Mouse (Mus musculus) right cerebral cortex, postnatal 36 days (tissue): ENCODE measurements around the gene Shq1.
A peak's percentile ranks its signal among the peaks of the same experiment; 100 is the strongest.

Experiments
- DNase-seq, 2 experiments: peaks; one replicate each; pipeline ENCODE4 v3.0.0; 2022; ENCODE audit warnings: low spot score in 2 of 2, mixed read lengths in 1 of 2

Gene Shq1

GRCm38 (mm10) chr6:100601634-100602033 is 69.3 kb downstream of the Shq1 start:
- no peak for DNase-seq

GRCm38 (mm10) chr6:100593857-100594256 is 77.1 kb downstream of the Shq1 start:
- no peak for DNase-seq

DNA sequence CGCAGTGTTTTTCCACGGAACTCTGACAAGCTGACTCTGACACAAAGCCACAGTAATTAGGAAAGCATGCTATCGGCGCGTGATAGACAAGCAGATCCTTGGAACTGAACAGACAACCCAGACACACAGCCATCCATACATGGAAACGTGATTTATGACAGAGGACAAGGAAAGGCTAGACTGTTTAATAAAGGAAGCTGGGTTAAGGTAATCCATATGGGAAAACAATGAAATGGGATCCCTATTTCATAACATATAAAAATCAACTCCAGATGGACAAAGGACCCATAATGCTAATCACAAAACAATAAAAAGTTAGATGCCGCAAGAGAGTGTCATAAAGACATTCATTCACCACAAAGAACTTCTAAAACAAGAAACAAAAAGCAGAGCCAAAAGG is 78.0 kb downstream of the Shq1 start:
- DNase-seq = no peak

- DNase-seq = no peak
These were observed 80.4 kb downstream of the Shq1 start for GRCm38 (mm10) chr6:100590602-100591001.

GRCm38 (mm10) chr6:100588876-100589275 is 82.1 kb downstream of the Shq1 start:
- DNase-seq = no peak

DNA sequence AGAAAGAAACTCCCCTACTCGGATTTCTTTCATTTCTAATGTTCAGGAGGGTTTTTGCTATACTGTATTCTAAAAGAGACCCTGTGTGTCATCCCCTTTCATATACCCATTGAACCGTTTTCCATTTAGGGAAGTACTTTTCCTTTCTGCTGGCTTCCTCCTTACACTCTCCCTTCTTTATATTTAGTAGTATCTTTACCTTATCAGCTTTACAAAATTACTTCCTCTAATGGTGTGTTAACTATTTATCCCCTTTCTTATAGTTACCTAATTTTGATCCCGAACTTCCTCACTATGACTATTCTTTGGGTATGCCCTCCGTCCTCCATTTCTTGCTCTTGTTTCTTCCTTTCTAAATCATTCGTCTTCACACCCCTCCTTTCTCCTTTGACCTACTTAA is 84.2 kb downstream of the Shq1 start:
- no peak for DNase-seq

GRCm38 (mm10) chr6:100581951-100582350 is 89.0 kb downstream of the Shq1 start:
- DNase-seq = no peak

- no peak for DNase-seq
These were observed 89.9 kb downstream of the Shq1 start for GRCm38 (mm10) chr6:100581056-100581455.

DNA sequence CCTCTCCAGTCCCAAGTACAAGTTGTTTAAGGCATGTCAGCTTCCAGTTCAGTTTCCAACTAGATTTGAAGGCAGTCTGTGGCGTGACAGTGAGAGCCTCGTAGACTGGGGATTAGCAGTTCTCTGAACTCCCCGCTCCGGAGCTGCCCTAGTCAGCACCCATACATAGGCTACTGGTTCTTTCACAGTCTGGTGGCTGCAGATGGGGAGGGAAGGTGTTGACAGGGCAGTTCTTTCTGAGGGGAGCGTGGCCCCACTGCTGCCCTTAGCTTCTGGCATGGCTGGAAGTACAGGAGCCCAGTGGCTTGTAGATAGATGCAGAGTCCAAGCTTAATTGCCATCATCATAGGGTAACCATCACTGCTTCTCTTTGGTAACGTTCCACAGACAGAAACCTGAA is 93.4 kb downstream of the Shq1 start:
- no peak for DNase-seq

GRCm38 (mm10) chr6:100576171-100576570 is 94.8 kb downstream of the Shq1 start:
- DNase-seq = no peak

- no peak for DNase-seq
These were observed 104.2 kb downstream of the Shq1 start for GRCm38 (mm10) chr6:100566774-100567173.

DNA sequence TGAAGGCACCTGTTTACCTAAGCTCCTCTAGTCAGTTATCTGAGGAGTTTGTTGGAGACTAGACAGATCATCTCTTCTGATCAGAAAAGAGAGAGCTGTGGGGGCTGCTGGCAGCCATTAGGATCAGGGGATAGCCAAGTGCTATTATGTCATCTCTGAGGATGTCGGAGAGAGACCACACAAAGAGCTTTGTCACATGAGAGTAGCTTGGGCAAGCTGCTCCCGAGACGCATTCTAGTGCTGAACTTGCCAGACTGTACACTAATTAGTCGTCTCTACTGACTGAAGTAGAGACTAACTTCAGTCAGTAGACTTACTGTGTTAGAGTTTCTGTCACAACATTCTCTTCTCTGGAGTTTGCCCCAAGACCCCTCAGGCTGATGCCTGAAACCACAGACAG is 106.4 kb downstream of the Shq1 start:
- no peak for DNase-seq

GRCm38 (mm10) chr6:100563552-100564341 is 107.2 kb downstream of the Shq1 start:
- DNase-seq = peak; percentile 78 to 82

DNA sequence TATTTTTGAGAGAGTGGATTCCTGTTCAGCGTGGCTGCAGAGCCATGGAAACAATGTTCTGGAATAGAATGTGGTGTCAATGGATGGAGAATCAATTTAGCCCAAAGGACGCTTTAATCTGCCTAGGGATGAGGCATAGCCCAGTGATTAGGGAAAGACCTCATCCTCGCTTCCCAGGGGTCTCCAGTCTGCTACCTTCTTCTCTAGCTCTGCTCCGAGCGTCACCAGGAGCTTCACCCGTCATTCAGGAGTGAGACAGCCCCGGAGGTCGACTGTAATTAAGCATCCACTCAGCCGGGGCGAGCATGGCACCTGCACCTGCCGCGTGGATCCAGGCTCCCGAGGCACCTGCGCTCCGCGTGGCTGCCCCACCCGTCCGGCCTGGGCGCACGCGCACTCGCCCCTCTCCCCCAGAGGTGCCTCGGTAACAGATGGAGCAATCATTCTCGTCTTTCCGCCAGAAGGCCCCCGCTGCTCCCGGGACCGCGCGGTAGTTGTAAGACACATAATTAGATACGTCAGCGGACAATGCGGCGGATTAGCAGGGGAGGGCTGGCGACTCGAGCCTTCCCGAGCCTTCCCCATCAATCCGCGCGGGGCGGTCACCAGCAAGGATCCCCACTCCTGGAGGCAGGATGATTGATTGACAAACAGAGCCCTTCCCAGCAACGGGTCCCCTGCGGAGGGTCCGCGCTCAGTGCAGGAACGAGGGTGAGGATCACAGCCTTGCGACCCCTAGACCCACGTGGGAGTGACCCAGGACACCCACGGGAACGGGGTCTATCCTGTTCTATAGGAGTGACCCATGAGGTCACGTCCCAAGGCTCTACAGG is 108.0 kb downstream of the Shq1 start:
- peak; percentile 28 to 58 for DNase-seq

- peak; percentile 88 to 92 for DNase-seq
These were observed 112.9 kb downstream of the Shq1 start for GRCm38 (mm10) chr6:100558057-100558456.

DNA sequence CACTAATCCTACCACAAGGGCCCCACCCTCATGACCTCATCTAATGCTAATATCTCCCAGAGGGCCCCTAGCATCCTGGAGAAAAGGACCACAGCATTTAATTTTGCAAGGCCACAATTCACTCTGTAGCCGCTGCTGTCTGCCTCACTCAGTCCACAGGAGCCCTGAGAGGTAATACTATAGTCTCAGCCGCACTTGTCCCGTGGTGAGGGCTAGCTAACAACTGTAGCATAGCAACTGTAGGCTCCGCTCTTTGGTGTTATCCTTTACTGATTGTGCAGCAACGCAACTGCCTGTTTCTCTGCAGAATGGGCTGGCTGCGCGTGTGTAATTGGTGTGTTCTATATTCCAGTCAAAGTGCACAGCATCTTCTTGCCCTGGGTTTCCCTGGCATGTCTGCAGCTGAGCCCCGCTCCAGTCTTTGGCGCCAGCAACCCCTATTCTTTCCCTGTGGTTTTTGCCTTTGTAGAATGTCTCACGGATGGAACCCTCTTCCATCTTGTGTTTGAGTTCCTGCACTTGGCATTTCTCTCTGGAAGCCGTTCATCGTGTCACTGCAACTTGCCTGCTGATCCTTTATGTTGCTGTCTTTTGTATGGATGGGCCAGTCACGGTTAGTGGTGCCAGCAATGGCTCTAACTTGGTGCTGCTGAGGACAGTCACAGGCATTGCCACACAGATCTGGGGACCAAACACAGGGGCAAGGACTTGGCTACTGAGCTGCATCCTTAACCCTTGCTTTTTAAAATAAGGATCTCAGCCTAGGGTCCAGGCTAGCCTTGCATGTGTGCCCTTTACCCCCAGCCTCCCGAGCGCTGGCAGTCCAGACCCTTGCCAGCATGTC is 128.6 kb downstream of the Shq1 start:
- no peak for DNase-seq

- no peak for DNase-seq
These were observed 131.3 kb downstream of the Shq1 start for GRCm38 (mm10) chr6:100539698-100540097.

DNA sequence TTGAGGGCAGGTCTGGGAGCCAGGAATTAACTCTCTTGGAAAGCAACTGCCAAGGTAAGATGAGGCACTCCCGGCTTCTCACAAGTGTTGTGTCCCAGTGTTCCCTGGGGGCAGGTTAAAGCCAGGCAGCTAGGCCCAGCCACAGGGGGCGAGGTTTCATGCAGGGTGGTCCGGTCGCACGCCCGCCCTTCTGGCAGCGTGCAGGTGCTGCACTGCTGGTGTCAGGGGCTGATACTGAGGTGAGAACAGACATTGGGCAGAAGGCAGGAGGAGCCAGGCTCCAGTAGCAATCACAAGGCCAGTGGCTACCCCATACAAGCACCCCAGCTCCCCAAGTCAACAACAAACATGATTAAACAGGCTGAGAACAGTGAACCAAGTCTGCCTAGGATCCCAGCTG is 132.4 kb downstream of the Shq1 start:
- no peak for DNase-seq

DNA sequence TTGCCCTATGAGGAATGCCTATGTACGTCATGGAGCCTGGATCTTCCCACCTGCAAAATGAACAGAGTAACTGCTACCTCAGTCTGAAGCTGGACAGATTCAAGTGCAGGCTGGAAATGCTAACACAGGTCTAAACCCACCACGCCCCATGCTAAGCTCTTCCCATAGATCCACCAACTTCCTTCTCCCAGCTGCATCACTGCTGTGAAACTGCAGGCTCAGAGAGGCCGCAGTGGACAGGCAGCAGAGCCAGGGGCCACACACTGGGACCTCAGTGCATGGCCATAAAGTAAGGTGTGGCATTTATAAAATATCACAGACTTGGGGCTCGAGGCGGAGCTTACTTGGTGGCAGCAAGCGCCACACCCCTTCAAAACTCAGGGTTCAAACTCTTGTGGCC is 133.0 kb downstream of the Shq1 start:
- no peak for DNase-seq

DNA sequence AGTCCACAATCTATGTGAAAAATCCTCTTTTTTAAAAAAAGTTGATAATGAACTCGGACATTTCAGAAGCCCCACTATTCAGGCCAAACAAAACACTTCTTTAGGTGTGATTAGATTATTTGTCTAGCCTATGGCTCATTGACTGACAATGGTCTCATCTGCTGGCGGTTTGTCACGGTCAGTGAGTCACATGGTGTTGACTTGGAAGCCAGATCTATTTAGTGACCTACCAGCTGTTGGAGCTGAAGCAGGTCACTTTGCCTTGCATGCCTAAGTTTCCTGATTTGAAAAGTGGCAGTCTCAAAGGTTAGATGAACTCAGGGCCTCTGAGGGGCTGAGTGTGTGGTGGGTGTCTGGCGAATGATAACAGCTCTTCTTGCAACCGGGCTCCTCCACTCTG is 133.9 kb downstream of the Shq1 start:
- DNase-seq = no peak

- no peak for DNase-seq
These were observed 137.6 kb downstream of the Shq1 start for GRCm38 (mm10) chr6:100533364-100533763.

GRCm38 (mm10) chr6:100532326-100532725 is 138.6 kb downstream of the Shq1 start:
- no peak for DNase-seq
